Mouse (Mus musculus): ENCODE measurements at regions not wholly inside any gene's neighbourhood (a gene's known extent, or its start where the extent isn't known, plus 50 kb on each side); places are given as distances from the start of the nearest gene placed in this dataset.

DNA sequence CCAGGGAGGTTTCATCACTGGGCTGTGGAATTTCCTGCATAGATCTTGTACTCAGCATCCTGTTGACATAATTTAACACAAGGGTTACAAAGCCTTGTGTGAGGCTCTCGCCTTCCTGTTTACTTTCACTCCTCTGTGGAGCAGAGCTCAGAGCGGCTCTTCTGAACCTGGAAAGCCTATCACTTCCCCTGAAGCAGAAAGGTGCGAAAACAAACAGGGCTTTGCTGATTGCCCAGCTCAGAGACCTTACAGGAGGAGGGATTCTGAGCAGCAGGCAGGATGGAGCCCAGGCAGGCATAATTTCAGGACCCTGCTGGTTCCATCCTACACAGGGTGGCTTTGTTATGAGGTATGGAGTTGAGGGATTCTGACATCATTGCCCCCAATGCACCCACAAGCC, 588.4 kb upstream of the Lcorl start:
- TF ChIP-seq POLR2A (IDR thresholded peaks at IDR 0.05; ENCODE audit: borderline replicate concordance, extremely low read depth, low read depth, low read length) (no peak), CTCF (IDR thresholded peaks at IDR 0.05; ENCODE audit: insufficient read depth, low read length) (no peak)
